Mouse (Mus musculus) retina, adult 2 months (tissue): ENCODE measurements around the gene Hoxb6.

Experiments used
- DNase-seq: peaks from one replicate; pipeline ENCODE4 v3.0.0-alpha.2; 2012; ENCODE audit warnings: low read depth, low spot score

Gene Hoxb6

DNA sequence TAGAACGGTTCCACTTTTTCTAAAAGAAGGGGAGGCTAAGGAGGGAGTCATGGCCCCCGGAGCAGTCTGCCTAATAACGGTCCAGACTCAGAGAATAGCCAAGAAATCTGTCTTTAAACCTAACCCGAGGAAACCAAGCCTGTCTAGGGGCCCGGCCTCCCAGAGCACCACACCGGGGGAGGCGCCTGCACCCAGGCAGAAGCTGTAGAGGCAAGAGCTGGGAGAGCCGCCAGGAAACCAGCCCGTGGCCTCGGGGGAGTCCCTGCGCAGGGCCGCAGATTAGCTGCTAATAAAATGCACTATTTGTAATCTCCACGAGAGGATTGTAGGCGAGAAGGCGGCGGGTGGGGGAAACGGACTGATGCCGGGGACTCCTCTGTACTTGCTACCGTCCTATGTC is 22.4 kb upstream of the Hoxb6 start:
- DNase-seq = no peak

- DNase-seq = no peak
These were observed 21.2 kb upstream of the Hoxb6 start, which contains the start of gene Hoxb9 for GRCm38 (mm10) chr11:96270996-96271540. Gene Hoxb9, plus strand, starts transcription at chr11:96271457.

- DNase-seq = no peak
These were observed 20.7 kb upstream of the Hoxb6 start for GRCm38 (mm10) chr11:96271541-96272011.

GRCm38 (mm10) chr11:96272024-96272921 is 20.0 kb upstream of the Hoxb6 start:
- no peak for DNase-seq

GRCm38 (mm10) chr11:96274428-96274827 is 17.8 kb upstream of the Hoxb6 start:
- no peak for DNase-seq

GRCm38 (mm10) chr11:96275896-96276295 is 16.4 kb upstream of the Hoxb6 start:
- no peak for DNase-seq

DNA sequence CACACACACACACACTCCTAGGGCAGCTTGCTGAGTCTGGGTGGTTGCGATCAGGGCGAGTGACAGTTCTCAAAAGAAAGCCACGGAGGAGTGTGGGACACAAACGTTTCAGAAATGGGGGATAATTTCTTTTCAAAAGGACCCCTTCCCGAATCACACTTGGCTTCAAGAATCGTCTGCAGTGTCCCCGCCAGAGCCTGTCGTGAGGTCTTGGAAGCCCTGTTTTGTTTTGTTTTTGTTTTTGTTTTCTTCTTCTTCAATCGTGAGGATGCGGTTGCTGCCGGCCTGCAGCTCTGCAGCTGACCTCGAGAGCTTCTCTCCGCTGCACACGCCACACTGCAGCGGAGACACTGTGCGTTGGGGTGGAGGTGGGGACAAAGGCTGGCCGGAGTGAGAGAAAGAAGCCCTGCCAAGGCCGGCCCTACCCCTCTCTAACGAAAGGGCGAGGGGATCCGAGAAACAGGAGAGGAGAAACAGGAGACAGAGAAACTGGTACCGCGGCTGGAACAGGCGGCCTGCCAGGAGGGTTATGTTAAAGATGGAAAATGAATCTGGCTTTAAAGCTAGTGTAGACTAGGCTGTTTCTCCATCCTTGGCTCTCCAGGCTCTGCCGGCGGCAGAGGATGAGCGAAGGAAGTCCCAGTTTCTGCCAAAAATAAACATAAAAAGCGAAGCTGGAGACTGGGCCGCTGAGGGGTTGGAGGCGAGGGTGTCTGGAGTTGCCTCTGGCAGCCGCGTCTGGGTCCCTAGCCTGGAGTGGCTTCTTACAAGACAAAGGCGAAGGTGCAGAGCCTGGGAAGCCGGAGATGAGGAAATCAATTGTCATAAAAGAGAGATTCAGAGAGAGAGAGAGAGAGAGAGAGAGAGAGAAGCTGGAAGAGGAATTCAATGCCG is 14.9 kb upstream of the Hoxb6 start:
- DNase-seq = no peak

GRCm38 (mm10) chr11:96278324-96278723 is 14.0 kb upstream of the Hoxb6 start:
- DNase-seq = peak; percentile 11

DNA sequence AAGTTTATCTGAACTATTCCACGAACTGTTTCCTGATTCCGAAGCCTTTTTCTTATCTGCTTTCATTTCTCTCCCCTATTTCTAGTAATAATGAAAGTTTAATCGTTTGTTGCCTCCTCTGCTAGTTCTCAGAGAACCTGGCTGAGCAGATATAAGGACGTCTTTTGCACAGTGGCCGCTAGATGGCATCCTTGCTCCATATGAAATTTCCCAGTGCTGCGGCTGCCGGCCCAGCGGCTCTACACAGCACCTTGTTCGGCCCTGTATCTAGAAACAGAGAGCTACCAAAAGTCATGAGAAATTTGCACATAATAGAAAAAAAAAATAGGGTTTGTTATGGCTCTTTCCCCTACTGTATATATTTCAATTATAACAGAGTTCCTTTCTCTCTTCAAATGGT is 13.5 kb upstream of the Hoxb6 start:
- DNase-seq = peak; percentile 66

DNA sequence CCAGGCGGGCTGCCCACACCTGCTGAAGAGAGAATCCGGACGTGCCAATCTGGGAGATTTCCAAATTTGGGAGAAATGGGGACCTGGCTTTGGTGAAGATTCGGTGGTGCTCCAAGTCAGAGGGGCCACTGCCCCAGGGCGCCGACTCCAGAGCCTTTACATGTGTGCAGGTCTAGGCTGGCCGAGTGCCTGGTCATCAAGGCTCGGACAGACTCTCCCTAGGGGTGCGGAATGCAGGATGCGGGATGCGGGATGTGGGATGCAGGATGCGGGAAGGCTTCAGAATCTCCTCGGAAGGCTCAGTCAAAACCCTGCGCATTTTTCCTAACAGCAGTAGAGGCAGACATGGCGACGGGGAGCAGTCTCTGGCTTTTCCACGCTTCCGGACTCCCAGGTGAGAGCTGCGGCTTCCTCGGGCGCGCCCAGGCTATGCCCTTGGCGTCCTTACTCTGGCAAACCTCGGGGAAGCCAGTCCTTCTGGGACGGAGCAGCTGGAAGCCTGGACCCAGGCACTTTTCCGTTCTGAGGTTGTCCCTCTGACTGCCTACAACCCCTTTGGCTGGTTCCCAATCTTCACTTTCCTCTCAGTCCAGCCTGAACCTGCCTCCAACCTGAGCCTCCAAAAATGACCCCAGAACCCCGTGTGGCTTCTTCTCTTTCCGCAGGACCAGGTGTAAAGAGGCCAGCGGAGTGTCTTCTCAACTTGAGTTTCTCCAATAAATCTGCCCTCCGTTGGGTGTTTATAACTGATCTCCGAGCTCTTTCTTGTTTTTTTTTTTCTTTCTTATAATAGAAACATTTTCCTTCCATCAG is 12.6 kb upstream of the Hoxb6 start:
- no peak for DNase-seq

- no peak for DNase-seq
These were observed 11.6 kb upstream of the Hoxb6 start for GRCm38 (mm10) chr11:96280399-96281378.

GRCm38 (mm10) chr11:96281396-96281795 is 10.9 kb upstream of the Hoxb6 start:
- no peak for DNase-seq

DNA sequence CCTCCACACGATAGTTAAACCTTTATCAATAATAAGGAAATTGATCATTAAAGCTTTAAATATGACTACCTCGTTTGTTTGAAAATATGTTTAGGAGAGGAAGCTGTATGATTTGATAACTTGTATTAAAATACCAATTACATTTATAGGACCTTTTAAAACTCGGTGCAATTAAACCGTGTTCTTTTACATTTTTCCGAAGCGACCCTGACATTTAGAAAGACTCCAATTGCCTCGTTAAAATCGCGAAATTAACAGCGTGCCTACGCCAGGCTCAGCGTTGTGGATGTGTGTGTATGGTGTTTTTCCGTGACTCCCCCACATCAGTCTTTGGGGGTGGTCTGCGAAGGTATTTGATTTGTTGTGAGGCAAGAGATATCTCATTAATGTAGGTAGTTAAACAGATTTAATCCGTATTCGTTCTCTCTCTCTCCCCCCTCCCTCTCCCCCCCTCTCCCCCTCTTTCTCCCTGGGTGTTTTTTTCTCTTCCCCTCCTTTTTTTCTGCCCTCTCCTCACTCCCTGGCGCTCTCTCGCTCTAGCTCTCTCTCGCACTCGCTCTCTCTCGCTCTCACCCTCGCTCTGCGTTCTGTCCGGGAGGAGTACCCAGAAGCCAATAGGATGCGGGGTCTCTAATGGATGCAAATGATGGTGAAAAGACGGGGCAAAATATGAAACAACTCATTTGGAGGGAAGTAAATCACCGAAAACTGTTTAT is 10.3 kb upstream of the Hoxb6 start, which contains the start of gene Hoxb8:
TSS of gene Hoxb8 (plus strand) at position 51 of the 716 bp plus-strand sequence.
- DNase-seq = no peak

- no peak for DNase-seq
These were observed 9.4 kb upstream of the Hoxb6 start for GRCm38 (mm10) chr11:96282795-96283430.

DNA sequence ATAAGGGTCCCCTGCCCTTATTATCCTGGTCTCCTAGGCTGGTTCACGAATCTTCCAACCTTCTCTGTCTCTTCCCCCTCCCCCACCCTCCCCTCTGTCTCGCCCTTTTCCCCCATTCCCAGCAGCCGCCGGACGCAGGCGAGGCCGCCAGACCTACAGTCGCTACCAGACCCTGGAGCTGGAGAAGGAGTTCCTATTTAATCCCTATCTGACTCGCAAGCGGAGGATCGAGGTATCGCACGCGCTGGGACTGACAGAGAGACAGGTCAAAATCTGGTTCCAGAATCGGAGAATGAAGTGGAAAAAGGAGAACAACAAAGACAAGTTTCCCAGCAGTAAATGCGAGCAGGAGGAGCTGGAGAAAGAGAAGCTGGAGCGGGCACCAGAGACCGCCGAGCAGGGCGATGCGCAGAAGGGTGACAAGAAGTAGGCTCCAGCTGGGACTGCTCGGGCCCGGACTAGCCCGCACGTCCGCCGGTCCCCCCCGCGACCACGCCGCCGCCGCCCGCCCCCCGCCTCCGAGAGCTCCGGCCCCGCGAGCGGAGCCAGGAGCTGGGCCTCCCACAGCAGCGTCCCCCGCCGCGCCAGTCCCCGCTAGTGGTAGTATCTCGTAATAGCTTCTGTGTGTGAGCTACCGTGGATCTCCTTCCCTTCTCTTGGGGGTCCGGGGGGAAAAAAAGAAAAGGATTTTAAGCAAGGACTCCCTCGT is 8.1 kb upstream of the Hoxb6 start:
- DNase-seq = no peak

- DNase-seq = no peak
These were observed 7.2 kb upstream of the Hoxb6 start for GRCm38 (mm10) chr11:96284774-96285734.
